Mouse (Mus musculus): ENCODE data around the gene Cfap77. TPM values are rescaled to one million over a fixed set of nuclear protein-coding genes. Genes with fewer than 3 reads are reported as not detected.

Gene Cfap77
- 3.9 and 5.9 TPM in 2 replicates for polyA plus RNA-seq (2012; rRNA removed)

DNA sequence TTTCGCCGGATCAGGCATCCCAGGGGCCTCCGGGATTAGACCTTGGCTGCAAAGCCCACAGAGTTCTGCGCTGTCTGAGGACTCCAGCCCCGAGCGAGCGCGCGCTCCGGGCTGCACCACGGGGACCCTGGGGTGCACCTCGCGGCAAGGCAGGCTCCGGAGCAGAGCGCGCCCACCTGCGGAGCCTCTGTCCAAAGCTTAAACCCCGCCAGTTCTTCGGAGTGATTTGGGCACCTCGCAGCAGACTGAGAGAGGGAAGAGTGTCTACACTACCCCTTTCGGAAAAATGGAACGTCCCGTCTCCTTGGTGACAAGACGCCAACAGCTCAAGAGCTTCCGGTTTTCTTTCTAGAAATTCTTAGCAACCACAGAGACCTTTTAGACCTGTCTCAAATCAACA is at the start of gene Cfap77:
Cfap77 (minus strand) TSS at position 76 of the 400 bp plus-strand sequence.

DNA sequence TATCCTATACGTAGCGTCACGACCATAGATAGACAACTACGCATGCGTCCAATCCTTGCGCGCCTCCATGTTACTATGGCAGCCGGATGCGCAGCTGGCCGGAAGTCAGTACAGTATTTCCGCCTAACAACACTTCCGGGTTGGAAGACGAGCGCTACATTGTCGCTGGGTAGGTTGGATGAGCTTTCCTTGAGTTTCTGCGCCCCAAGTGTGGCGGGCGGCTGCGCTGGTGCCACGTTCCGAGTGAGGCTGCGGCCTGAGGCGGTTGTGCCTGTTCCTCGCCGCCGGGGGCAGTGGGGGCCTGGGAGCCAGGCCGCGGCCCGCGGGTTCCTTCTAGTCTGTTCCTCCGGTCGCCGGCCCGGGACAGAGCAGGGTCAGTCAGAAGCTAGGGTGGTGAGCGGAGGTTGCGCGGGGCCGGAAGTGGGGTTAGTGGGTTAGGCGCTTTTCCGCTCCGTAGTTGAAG is 5.3 kb upstream of the Cfap77 start, which contains the start of gene Ttf1:
Ttf1 (plus strand) TSS at position 128 of the 463 bp plus-strand sequence.

DNA sequence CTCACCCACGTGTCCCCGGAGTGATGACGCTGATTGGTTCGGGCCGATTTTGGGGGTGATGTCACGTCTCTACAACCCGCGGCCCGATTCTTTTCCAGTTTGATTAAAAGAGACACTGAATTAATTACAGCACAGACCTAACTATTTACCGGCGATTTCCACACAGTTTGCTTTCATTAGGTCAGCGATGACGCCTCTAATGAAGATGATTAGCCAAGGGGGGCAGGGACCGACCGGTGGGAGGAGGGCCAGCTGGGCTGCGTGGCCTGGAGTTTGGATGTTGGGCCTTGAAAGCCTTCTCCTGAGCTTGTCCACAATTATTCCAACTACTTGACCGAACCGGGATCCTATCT is 138.4 kb downstream of the Cfap77 start, which contains the start of gene Barhl1:
Barhl1 (minus strand) TSS at position 156 of the 353 bp plus-strand sequence.

Other genes starting within 250 kb of the Cfap77 start
- gene Gtf3c4, start 214.7 kb downstream of the Cfap77 start, polyA plus RNA-seq (2012; rRNA removed): 17.3 and 20.1 TPM in 2 replicates
- gene Ddx31, start 214.7 kb downstream of the Cfap77 start, polyA plus RNA-seq (2012; rRNA removed): 4.6 and 6.3 TPM in 2 replicates
- gene Barhl1, start 138.4 kb downstream of the Cfap77 start, polyA plus RNA-seq (2012; rRNA removed): 0.96 and 1.3 TPM in 2 replicates
- 7.1 and 8.2 TPM in 2 replicates for gene Ttf1, start 5.2 kb upstream of the Cfap77 start, polyA plus RNA-seq (2012; rRNA removed)
- 8.3 and 8.5 TPM in 2 replicates for gene Setx, start 69.1 kb upstream of the Cfap77 start, polyA plus RNA-seq (2012; rRNA removed)
- gene Ntng2, start 197.9 kb upstream of the Cfap77 start, polyA plus RNA-seq (2012; rRNA removed): 52.2 and 79.4 TPM in 2 replicates

All from ovary, adult 2 months (tissue).